Mouse (Mus musculus) right cerebral cortex, postnatal 25 days (tissue): ENCODE results near the gene Hist2h2ac.
"Not testable (repeated sequence)": the region's sequence is repeated elsewhere in the genome, so short reads cannot be mapped to it uniquely, and the experiment has no call there.

Experiments
- DNase-seq: peaks from one replicate; pipeline ENCODE4 v3.0.0; 2022

Gene Hist2h2ac

GRCm38 (mm10) chr3:96179531-96179930, 41.1 kb downstream of the Hist2h2ac start:
- DNase-seq: no peak

DNA sequence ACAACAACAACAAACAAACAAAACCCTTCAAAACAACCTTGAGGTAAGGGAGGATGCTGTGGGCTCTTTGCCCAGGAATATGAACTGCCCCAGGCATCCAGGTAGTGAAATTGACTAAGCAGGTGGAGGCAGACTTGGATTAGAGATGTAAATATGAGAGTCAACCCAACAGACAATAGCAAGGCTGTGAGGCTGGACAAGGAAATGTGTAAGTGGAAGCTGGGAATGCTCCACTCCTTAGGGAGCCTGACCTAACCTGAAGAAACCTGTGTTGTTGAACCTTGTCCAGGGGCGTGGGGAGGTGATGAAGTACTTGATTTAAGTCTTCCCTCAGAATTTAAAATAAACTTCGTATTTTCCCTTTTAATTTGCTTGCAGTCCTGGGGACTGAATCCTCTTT, 41.8 kb downstream of the Hist2h2ac start:
- DNase-seq: no peak

DNA sequence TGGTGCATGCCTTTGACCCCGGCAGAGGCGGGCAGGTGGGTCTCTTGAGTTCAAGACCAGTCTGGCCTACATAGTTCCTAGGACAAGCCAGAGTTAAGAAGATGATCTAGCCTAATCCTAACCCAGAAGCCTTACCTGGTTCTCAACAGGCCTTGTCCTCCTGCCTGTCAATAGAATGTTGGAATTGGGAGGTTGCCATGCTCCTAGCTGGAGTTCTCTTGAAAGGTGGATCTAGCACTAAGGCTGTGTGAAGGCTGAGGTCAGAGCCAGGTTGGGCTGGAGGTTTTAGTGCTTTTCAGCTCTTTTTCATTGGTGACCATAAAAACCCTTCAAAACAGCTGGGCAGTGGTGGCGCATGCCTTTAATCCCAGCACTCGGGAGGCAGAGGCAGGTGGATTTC, 42.3 kb downstream of the Hist2h2ac start:
- no peak for DNase-seq

DNA sequence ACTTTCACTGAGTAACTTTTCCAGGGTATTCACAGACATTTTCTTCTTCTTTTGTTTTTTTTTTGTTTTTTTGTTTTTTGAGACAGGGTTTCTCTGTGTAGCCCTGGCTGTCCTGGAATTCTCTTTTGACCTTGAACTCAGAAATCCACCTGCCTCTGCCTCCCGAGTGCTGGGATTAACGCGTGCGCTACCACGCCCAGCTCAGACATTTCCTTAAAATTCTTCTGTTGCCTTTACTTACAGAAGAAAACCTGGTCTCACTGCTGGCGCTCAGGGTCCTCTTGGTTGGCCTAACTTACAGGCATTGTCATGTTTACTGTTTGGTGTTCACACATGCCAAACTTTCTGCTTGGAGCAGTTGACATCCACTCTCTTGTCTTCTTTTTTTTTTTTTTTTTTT, 45.4 kb downstream of the Hist2h2ac start:
- no peak for DNase-seq

GRCm38 (mm10) chr3:96174042-96174441, 46.6 kb downstream of the Hist2h2ac start:
- DNase-seq: not testable (repeated sequence)

- DNase-seq: no peak
Measured at GRCm38 (mm10) chr3:96173185-96173584, 47.5 kb downstream of the Hist2h2ac start.

GRCm38 (mm10) chr3:96172197-96173178, 48.2 kb downstream of the Hist2h2ac start, which contains the start of gene Sf3b4:
Sf3b4 (plus strand) TSS chr3:96172332.
- DNase-seq: peak; percentile 83

- no peak for DNase-seq
Measured at GRCm38 (mm10) chr3:96171583-96172196, 49.0 kb downstream of the Hist2h2ac start.

DNA sequence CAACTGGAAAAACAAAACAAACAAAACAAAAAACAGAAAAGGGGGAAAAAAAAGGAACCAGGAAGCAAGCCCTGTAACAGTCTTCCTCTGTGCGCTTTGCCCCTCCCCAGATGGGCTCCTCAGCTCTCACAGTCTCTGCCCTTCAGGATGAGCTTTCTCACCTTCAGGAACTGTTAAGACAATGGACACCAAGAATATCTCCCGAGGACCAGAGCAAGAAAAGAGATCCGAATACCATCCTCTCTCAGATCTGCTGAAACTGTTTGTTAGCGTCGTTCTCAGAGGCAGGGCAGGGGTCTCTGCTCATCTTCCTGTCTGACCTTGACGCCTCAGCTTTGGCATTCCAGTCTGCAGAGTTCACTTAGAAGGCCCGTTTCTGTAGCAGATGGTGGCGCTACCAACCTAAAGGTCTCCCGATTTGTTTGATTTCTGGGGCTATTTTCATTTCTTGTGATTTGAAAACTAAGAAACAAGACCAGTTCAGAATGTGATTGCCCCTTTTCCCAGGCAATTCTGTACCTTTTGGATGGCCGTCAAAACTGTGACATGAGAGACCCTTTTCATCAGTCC, 49.6 kb downstream of the Hist2h2ac start:
- DNase-seq: no peak
